Mouse (Mus musculus): ENCODE results near the gene Nat8f2. TPM values are rescaled to one million over a fixed set of nuclear protein-coding genes. Genes with fewer than 3 reads are reported as not detected.

Gene Nat8f2
- polyA plus RNA-seq, 1 experiment = not detected

Other genes with a start within 250 kb of the Nat8f2 start
- gene Nat8f7, start 156.0 kb downstream of the Nat8f2 start, polyA plus RNA-seq (2012; ENCODE audit: insufficient read depth, insufficient read length, missing spikeins) = not detected in 2 replicates
- 0.67 TPM in 1 of 2 replicates, not detected in the other for gene Nat8f3, start 103.4 kb downstream of the Nat8f2 start, polyA plus RNA-seq (2012; ENCODE audit: insufficient read depth, insufficient read length, missing spikeins)
- gene Nat8f6, start 48.2 kb downstream of the Nat8f2 start, polyA plus RNA-seq (2012; ENCODE audit: insufficient read depth, insufficient read length, missing spikeins) = not detected in 2 replicates
- not detected in 2 replicates for gene Nat8f5, start 48.2 kb downstream of the Nat8f2 start, polyA plus RNA-seq (2012; ENCODE audit: insufficient read depth, insufficient read length, missing spikeins)
- not detected in 2 replicates for gene Nat8, start 37.1 kb downstream of the Nat8f2 start, polyA plus RNA-seq (2012; ENCODE audit: insufficient read depth, insufficient read length, missing spikeins)
- gene Nat8f4, start 35.7 kb upstream of the Nat8f2 start, polyA plus RNA-seq (2012; ENCODE audit: insufficient read depth, insufficient read length, missing spikeins) = 0.55 and 0.75 TPM in 2 replicates
- gene Tprkb, start 42.7 kb upstream of the Nat8f2 start, polyA plus RNA-seq (2012; ENCODE audit: insufficient read depth, insufficient read length, missing spikeins) = 10.1 and 19.7 TPM in 2 replicates
- 11.6 and 12.2 TPM in 2 replicates for gene Nat8f1, start 46.5 kb upstream of the Nat8f2 start, polyA plus RNA-seq (2012; ENCODE audit: insufficient read depth, insufficient read length, missing spikeins)
- gene Dusp11, start 92.5 kb upstream of the Nat8f2 start, polyA plus RNA-seq (2012; ENCODE audit: insufficient read depth, insufficient read length, missing spikeins) = 31.9 and 39.0 TPM in 2 replicates
- gene Figla, start 147.0 kb upstream of the Nat8f2 start, polyA plus RNA-seq (2012; ENCODE audit: insufficient read depth, insufficient read length, missing spikeins) = not detected in 2 replicates
- not detected in 2 replicates for gene Add2, start 159.5 kb upstream of the Nat8f2 start, polyA plus RNA-seq (2012; ENCODE audit: insufficient read depth, insufficient read length, missing spikeins)

All from brown adipose tissue, adult 24 weeks (tissue).